Mouse (Mus musculus) stomach, embryonic 15.5 days (tissue): ENCODE results near the gene Trip11. TPM values are rescaled to one million over a fixed set of nuclear protein-coding genes. Genes with fewer than 3 reads are reported as not detected.
"Not testable (repeated sequence)": the region's sequence is repeated elsewhere in the genome, so short reads cannot be mapped to it uniquely, and the experiment has no call there.

Experiments
- ATAC-seq: fragments of 200-750 bp; cut with Nextera tagmentation; 2 replicates; pipeline ENCODE4 v1.8.0; 2017; ENCODE audit warnings: low read depth, moderate number of reproducible peaks, moderate TSS enrichment; ENCODE audit not compliant: insufficient read depth, low FRiP score
- H3K27ac ChIP-seq: fragments of 300-500 bp; sonication (generic); 2 replicates; pipeline ENCODE4 v1.5.1; 2015; ENCODE audit warnings: mild to moderate bottlenecking, inconsistent platforms
- H3K27me3 ChIP-seq: fragments of 300-500 bp; sonication (generic); replicated peaks from 2 replicates; pipeline ENCODE4 v1.6.1; 2015; ENCODE audit warnings: inconsistent platforms
- H3K36me3 ChIP-seq: fragments of 300-500 bp; sonication (generic); 2 replicates; pipeline ENCODE4 v1.6.1; 2015; ENCODE audit warnings: inconsistent platforms
- H3K4me1 ChIP-seq: fragments of 300-500 bp; sonication (generic); 2 replicates; pipeline ENCODE4 v1.6.1; 2015; ENCODE audit warnings: inconsistent platforms
- H3K4me2 ChIP-seq: fragments of 300-500 bp; sonication (generic); 2 replicates; pipeline ENCODE4 v1.6.1; 2015; ENCODE audit warnings: mild to moderate bottlenecking, inconsistent platforms
- H3K4me3 ChIP-seq: fragments of 300-500 bp; sonication (generic); replicated peaks from 2 replicates; pipeline ENCODE4 v1.5.1; 2015; ENCODE audit warnings: inconsistent platforms
- H3K9ac ChIP-seq: fragments of 300-500 bp; sonication (generic); 2 replicates; pipeline ENCODE4 v1.6.1; 2015; ENCODE audit warnings: inconsistent platforms
- H3K9me3 ChIP-seq: fragments of 300-500 bp; sonication (generic); 2 replicates; pipeline ENCODE4 v1.6.1; 2016; ENCODE audit warnings: inconsistent platforms
- WGBS: fragments of 180-500 bp; shearing (Covaris S2); methylation state at CpG from one replicate; pipeline ENCODE4 v1.1.7; 2015; 5-methylcytosine and 5-hydroxymethylcytosine counted together
- polyA plus RNA-seq: library from polyadenylated mRNA; unstranded; fragments of >200 nt; fragmentation: Nextera tagmentation; extraction: Ambion mirVana; gene quantifications from 2 replicates; pipeline ENCODE4 v1.2.1, GENCODE M21; 2015

Trip11 gene
- polyA plus RNA-seq: 32.3 and 35.9 TPM in 2 replicates

GRCm38 (mm10) chr12:101912626-101913490, at the start of gene Trip11:
TSS of gene Trip11 (minus strand) at chr12:101913267.
- WGBS: under 1% methylated on average over 69 of the region's 69 CpGs

GRCm38 (mm10) chr12:101958960-101959780, 46.1 kb upstream of the Trip11 start:
- Histone ChIP-seq H3K4me3 (peak overlapping the region; percentile 95; the same call in 1 of the 2 replicates), H3K4me2 (peak overlapping the region; percentile 45), H3K27ac (peak overlapping the region; percentile 13; the same call in 1 of the 2 replicates)
- not testable (repeated sequence) for H3K9me3 ChIP-seq, H3K9ac ChIP-seq, H3K36me3 ChIP-seq, H3K4me1 ChIP-seq, ATAC-seq, H3K27me3 ChIP-seq
- 86% methylated on average over 5 of the region's 5 CpGs for WGBS

More at GRCm38 (mm10) chr12:101912626-101913490, at the start of gene Trip11:
- Histone ChIP-seq H3K9ac (peak within 1 kb of the TSS; percentile 79), H3K36me3 (peaks cover 10% of the 10 kb centered on the region; the same call in 1 of the 2 replicates), H3K4me2 (peak within 1 kb of the TSS; percentile 68), H3K9me3 (no peaks in the 10 kb centered on the region), H3K27me3 (no peaks in the 10 kb centered on the region), H3K4me1 (0 out of 2 replicates have a peak, but pooled peaks cover 5% of the 10 kb centered on the region), H3K4me3 (peak within 1 kb of the TSS; percentile 79), H3K27ac (peak within 1 kb of the TSS; percentile 88)
- peak; percentile 96 for ATAC-seq

- Histone ChIP-seq H3K9me3 (no peaks in the 10 kb centered on the region), H3K4me1 (0 out of 2 replicates have a peak, but pooled peaks cover 2% of the 10 kb centered on the region), H3K27me3 (no peaks in the 10 kb centered on the region), H3K27ac (peak overlapping the region; percentile 13; the same call in 1 of the 2 replicates), H3K4me3 (peak overlapping the region; percentile 95), H3K4me2 (peak overlapping the region; percentile 45), H3K36me3 (no peaks in the 10 kb centered on the region), H3K9ac (no peak overlapping the region)
- no peak for ATAC-seq
- 45% methylated on average over 9 of the region's 9 CpGs for WGBS
Measured at GRCm38 (mm10) chr12:101958556-101958955, 45.5 kb upstream of the Trip11 start.

GRCm38 (mm10) chr12:101957942-101958544, 45.0 kb upstream of the Trip11 start, which contains the start of gene Atxn3:
TSS of gene Atxn3 (minus strand) at chr12:101958246.
- Histone ChIP-seq H3K27ac (peak within 1 kb of the TSS; percentile 78), H3K4me2 (peak within 1 kb of the TSS; percentile 67), H3K9me3 (no peaks in the 10 kb centered on the region), H3K9ac (peak within 1 kb of the TSS; percentile 63), H3K4me1 (0 out of 2 replicates have a peak, but pooled peaks cover 2% of the 10 kb centered on the region), H3K4me3 (peak within 1 kb of the TSS; percentile 95), H3K36me3 (no peaks in the 10 kb centered on the region), H3K27me3 (no peaks in the 10 kb centered on the region)
- under 1% methylated on average over 54 of the region's 54 CpGs for WGBS
- ATAC-seq: peak; percentile 99

- H3K27ac ChIP-seq: peak overlapping the region; percentile 78
- no peak; the same call in 1 of the 2 replicates for ATAC-seq
- peak overlapping the region; percentile 67 for H3K4me2 ChIP-seq
- peak overlapping the region; percentile 95 for H3K4me3 ChIP-seq
- 0 out of 2 replicates have a peak, but pooled peaks cover 2% of the 10 kb centered on the region for H3K4me1 ChIP-seq
- no peaks in the 10 kb centered on the region for H3K9me3 ChIP-seq
- no peaks in the 10 kb centered on the region for H3K36me3 ChIP-seq
- 9% methylated on average over 26 of the region's 26 CpGs for WGBS
- no peaks in the 10 kb centered on the region for H3K27me3 ChIP-seq
- peak overlapping the region; percentile 63 for H3K9ac ChIP-seq
Measured at GRCm38 (mm10) chr12:101957079-101957941, 44.2 kb upstream of the Trip11 start.

- not testable (repeated sequence) for ATAC-seq, H3K27ac ChIP-seq, H3K4me1 ChIP-seq, H3K4me2 ChIP-seq, H3K9me3 ChIP-seq, H3K4me3 ChIP-seq, H3K27me3 ChIP-seq, H3K9ac ChIP-seq, H3K36me3 ChIP-seq
- WGBS: 93% methylated on average over 8 of the region's 8 CpGs
Measured at GRCm38 (mm10) chr12:101955821-101956220, 42.8 kb upstream of the Trip11 start.

- Histone ChIP-seq H3K36me3 (peaks cover 12% of the 10 kb centered on the region), H3K9me3 (no peaks in the 10 kb centered on the region), H3K9ac (no peak overlapping the region), H3K27ac (no peak overlapping the region), H3K4me2 (no peak overlapping the region), H3K27me3 (no peaks in the 10 kb centered on the region), H3K4me3 (no peak overlapping the region), H3K4me1 (no peaks in the 10 kb centered on the region)
- 71% methylated on average over 4 of the region's 4 CpGs for WGBS
- ATAC-seq: no peak
Measured at GRCm38 (mm10) chr12:101948801-101949200, 35.7 kb upstream of the Trip11 start.

- no peak overlapping the region for H3K9ac ChIP-seq
- whole genome bisulfite sequencing: 89% methylated on average over 8 of the region's 8 CpGs
- no peak overlapping the region for H3K4me2 ChIP-seq
- H3K36me3 ChIP-seq: peaks cover 12% of the 10 kb centered on the region
- H3K4me3 ChIP-seq: no peak overlapping the region
- no peaks in the 10 kb centered on the region for H3K4me1 ChIP-seq
- no peaks in the 10 kb centered on the region for H3K9me3 ChIP-seq
- H3K27ac ChIP-seq: no peak overlapping the region
- no peak for ATAC-seq
- H3K27me3 ChIP-seq: no peaks in the 10 kb centered on the region
Measured at GRCm38 (mm10) chr12:101947986-101948385, 34.9 kb upstream of the Trip11 start.

- Histone ChIP-seq H3K4me3 (no peak overlapping the region), H3K9me3 (no peaks in the 10 kb centered on the region), H3K36me3 (peaks cover 25% of the 10 kb centered on the region), H3K4me1 (no peaks in the 10 kb centered on the region), H3K9ac (no peak overlapping the region), H3K4me2 (no peak overlapping the region), H3K27ac (no peak overlapping the region), H3K27me3 (no peaks in the 10 kb centered on the region)
- no peak for ATAC-seq
- 83% methylated on average over 7 of the region's 7 CpGs for WGBS
Measured at GRCm38 (mm10) chr12:101937572-101937971, 24.5 kb upstream of the Trip11 start.

GRCm38 (mm10) chr12:101935223-101935622, 22.2 kb upstream of the Trip11 start:
- Histone ChIP-seq H3K27ac (no peak overlapping the region), H3K36me3 (peaks cover 13% of the 10 kb centered on the region), H3K4me1 (no peaks in the 10 kb centered on the region), H3K4me2 (no peak overlapping the region), H3K9me3 (no peaks in the 10 kb centered on the region), H3K4me3 (no peak overlapping the region), H3K27me3 (no peaks in the 10 kb centered on the region), H3K9ac (no peak overlapping the region)
- no peak for ATAC-seq
- WGBS: 91% methylated on average over 3 of the region's 3 CpGs
